Mouse (Mus musculus) kidney, postnatal 0 days (tissue): Measurements from ENCODE around the gene Flt3. TPM values are rescaled to one million over a fixed set of nuclear protein-coding genes. Genes with fewer than 3 reads are reported as not detected.
A peak's percentile ranks its signal among the peaks of the same experiment; 100 is the strongest.

Experiments
- ATAC-seq: fragments of 200-750 bp; cut with Nextera tagmentation; replicated peaks from 2 replicates; pipeline ENCODE4 v1.8.0; 2017; ENCODE audit warnings: low read depth, moderate number of reproducible peaks, moderate TSS enrichment, moderate library complexity; ENCODE audit not compliant: low FRiP score
- DNase-seq: peaks from one replicate; pipeline ENCODE4 v3.0.0-alpha.2; 2016; ENCODE audit warnings: low spot score
- H3K27ac ChIP-seq: fragments of 300-500 bp; sonication (generic); 2 replicates; pipeline ENCODE4 v1.5.1; 2014; ENCODE audit warnings: mild to moderate bottlenecking
- H3K27me3 ChIP-seq: fragments of 300-500 bp; sonication (generic); 2 replicates; pipeline ENCODE4 v1.6.1; 2014; ENCODE audit warnings: low read length, mixed read lengths; ENCODE audit not compliant: insufficient read depth
- H3K36me3 ChIP-seq: fragments of 300-500 bp; sonication (generic); 2 replicates; pipeline ENCODE4 v1.6.1; 2014; ENCODE audit warnings: low read length, mixed read lengths; ENCODE audit not compliant: insufficient read depth
- H3K4me1 ChIP-seq: fragments of 300-500 bp; sonication (generic); replicated peaks from 2 replicates; pipeline ENCODE4 v1.6.1; 2014; ENCODE audit warnings: antibody characterized with exemption, low read length, mixed read lengths; ENCODE audit not compliant: insufficient read depth
- H3K4me2 ChIP-seq: fragments of 300-500 bp; sonication (generic); 2 replicates; pipeline ENCODE4 v1.6.1; 2014; ENCODE audit warnings: mild to moderate bottlenecking, low read length, moderate library complexity, mixed read lengths
- H3K4me3 ChIP-seq: fragments of 300-500 bp; sonication (generic); replicated peaks from 2 replicates; pipeline ENCODE4 v1.5.1; 2014; ENCODE audit warnings: low read depth, low read length
- H3K9ac ChIP-seq: fragments of 300-500 bp; sonication (generic); 2 replicates; pipeline ENCODE4 v1.6.1; 2014; ENCODE audit warnings: low read depth, low read length
- H3K9me3 ChIP-seq: fragments of 300-500 bp; sonication (generic); replicated peaks from 2 replicates; pipeline ENCODE4 v1.6.1; 2016; ENCODE audit warnings: low read length, inconsistent platforms, mixed read lengths
- CTCF ChIP-seq: IDR thresholded peaks from 2 replicates; pipeline ENCODE4 v1.5.1; 2016; ENCODE audit warnings: antibody characterized with exemption, low read depth, mild to moderate bottlenecking, moderate library complexity
- WGBS: fragments of 180-500 bp; shearing (Covaris S2); extraction: QIAGEN DNeasy Blood & Tissue Kit; methylation state at CpG from one replicate; pipeline ENCODE4 v1.1.7; 2014; 5-methylcytosine and 5-hydroxymethylcytosine counted together
- polyA plus RNA-seq: library from polyadenylated mRNA; unstranded; fragments of >200 nt; fragmentation: Nextera tagmentation; extraction: Ambion mirVana; gene quantifications from 2 replicates; pipeline ENCODE4 v1.2.1, GENCODE M21; 2015

Flt3 gene
- polyA plus RNA-seq, 1 experiment from 2014 or later: 0.08 TPM

- Histone ChIP-seq H3K9ac (no peak overlapping the region), H3K27me3 (peaks cover 37% of the 10 kb centered on the region), H3K4me2 (peak overlapping the region; percentile 65), H3K9me3 (no peaks in the 10 kb centered on the region), H3K36me3 (no peaks in the 10 kb centered on the region), H3K4me1 (peaks cover 10% of the 10 kb centered on the region; the same call in 1 of the 2 replicates), H3K4me3 (0 out of 2 replicates have a peak overlapping the region, but pooled peaks have one; percentile 33), H3K27ac (no peak overlapping the region)
- no peak for TF ChIP-seq CTCF
- 21% methylated on average over 11 of the region's 11 CpGs for WGBS
- DNase-seq (no peak), ATAC-seq (no peak)
These were observed 735 bp upstream of the Flt3 start for GRCm38 (mm10) chr5:147401024-147401423.

DNA sequence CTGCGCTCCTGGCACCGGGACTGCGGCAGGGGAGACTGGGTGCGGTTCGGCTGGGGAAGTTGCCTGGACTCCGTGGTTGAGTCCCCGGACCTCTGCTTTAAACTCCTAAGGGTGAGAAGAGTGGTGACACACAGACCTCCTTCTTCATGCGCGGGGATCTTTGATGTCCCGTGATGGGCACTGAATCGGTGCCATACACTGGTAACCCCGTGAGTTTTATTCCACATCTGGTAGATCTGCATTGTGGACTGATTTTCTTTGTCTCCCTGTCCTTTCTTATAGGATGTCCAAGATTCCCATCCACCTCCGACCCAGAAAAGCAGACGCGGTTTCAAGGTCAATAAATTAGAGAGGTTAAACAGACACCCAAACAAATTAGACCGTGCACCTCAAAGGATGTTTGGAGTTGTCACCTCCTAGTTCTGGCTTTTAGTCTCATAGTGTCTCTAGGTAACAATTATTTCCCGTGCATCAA lies 253 bp upstream of the Flt3 start:
- Histone ChIP-seq H3K9me3 (no peaks in the 10 kb centered on the region), H3K9ac (0 out of 2 replicates have a peak overlapping the region, but pooled peaks have one; percentile 2), H3K27ac (no peak overlapping the region), H3K4me3 (peak overlapping the region; percentile 33), H3K4me2 (peak overlapping the region; percentile 65), H3K27me3 (peaks cover 37% of the 10 kb centered on the region), H3K36me3 (no peaks in the 10 kb centered on the region), H3K4me1 (peaks cover 10% of the 10 kb centered on the region; the same call in 1 of the 2 replicates)
- DNase-seq (no peak), ATAC-seq (no peak)
- no peak for TF ChIP-seq CTCF
- under 1% methylated on average over 17 of the region's 17 CpGs for WGBS

- H3K4me1 ChIP-seq: peaks cover 3% of the 10 kb centered on the region; the same call in 1 of the 2 replicates
- H3K4me2 ChIP-seq: no peak overlapping the region
- TF ChIP-seq CTCF: 0 out of 2 replicates have a peak, but pooled peaks have one; percentile 6
- H3K27ac ChIP-seq: no peak overlapping the region
- no peak overlapping the region for H3K4me3 ChIP-seq
- no peaks in the 10 kb centered on the region for H3K36me3 ChIP-seq
- no peak overlapping the region for H3K9ac ChIP-seq
- peaks cover 20% of the 10 kb centered on the region for H3K27me3 ChIP-seq
- ATAC-seq (no peak), DNase-seq (no peak)
- 13% methylated on average over 1 of the region's 1 CpGs for WGBS
- no peaks in the 10 kb centered on the region for H3K9me3 ChIP-seq
These were observed 5.2 kb downstream of the Flt3 start for GRCm38 (mm10) chr5:147395050-147395449.

DNA sequence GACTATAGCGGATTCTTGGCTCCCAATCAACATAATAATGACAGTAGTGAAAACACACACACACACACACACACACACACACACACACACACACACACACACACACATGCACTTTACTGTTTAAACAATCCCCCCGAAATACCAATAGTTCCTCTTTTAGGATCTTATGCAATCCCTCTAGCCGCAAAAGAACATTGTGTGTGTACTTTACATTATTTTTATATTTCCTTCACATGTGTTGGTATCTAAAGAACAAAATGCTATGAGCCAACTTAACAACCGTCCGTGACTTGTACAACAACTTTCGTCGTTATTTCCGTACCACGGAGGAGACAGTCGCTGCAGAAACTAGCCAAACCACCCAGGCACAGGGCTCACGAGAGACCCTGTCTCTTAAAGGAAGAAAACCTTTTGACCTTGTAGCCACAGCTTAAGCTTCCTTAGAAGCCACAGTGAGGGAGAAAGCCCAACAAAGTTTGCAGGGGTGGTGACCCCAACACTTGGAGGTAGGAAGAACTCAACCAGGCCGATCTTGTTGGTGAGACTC lies 7.5 kb downstream of the Flt3 start:
- Histone ChIP-seq H3K9me3 (no peaks in the 10 kb centered on the region), H3K36me3 (no peaks in the 10 kb centered on the region), H3K4me3 (no peak overlapping the region), H3K27me3 (no peaks in the 10 kb centered on the region), H3K4me2 (no peak overlapping the region), H3K9ac (no peak overlapping the region), H3K4me1 (no peaks in the 10 kb centered on the region), H3K27ac (no peak overlapping the region)
- no peak for TF ChIP-seq CTCF
- no peak for DNase-seq
- 76% methylated on average over 12 of the region's 12 CpGs for WGBS
- ATAC-seq: no peak

DNA sequence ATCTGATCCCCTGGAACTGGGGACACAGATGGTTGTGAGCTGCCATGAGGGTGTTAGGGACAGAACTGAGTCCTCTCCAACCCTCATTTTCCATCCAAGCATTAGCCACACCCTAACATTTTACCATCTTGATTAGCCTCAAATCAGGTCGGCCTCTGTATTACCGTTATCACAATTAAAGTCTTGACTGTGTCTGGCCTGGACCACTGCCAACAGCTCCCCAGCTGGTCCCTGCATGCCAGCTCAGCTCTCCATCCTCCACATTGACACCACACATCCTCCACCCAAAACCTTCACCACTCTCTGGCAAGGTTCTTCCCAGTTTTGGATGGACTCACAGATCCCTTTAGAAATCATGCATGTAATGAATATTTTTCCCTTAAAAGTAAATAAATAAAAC lies 9.5 kb downstream of the Flt3 start:
- WGBS: 63% methylated on average over 2 of the region's 2 CpGs
- H3K4me2 ChIP-seq: no peak overlapping the region
- DNase-seq: no peak
- no peak overlapping the region for H3K27ac ChIP-seq
- no peaks in the 10 kb centered on the region for H3K36me3 ChIP-seq
- H3K4me1 ChIP-seq: no peaks in the 10 kb centered on the region
- no peak overlapping the region for H3K4me3 ChIP-seq
- TF ChIP-seq CTCF: no peak
- H3K9ac ChIP-seq: no peak overlapping the region
- no peaks in the 10 kb centered on the region for H3K27me3 ChIP-seq
- H3K9me3 ChIP-seq: no peaks in the 10 kb centered on the region
- no peak for ATAC-seq

- no peaks in the 10 kb centered on the region for H3K9me3 ChIP-seq
- no peaks in the 10 kb centered on the region for H3K36me3 ChIP-seq
- TF ChIP-seq CTCF: no peak
- no peak for DNase-seq
- H3K4me2 ChIP-seq: no peak overlapping the region
- no peak overlapping the region for H3K4me3 ChIP-seq
- WGBS: 82% methylated on average over 5 of the region's 5 CpGs
- H3K27ac ChIP-seq: no peak overlapping the region
- H3K9ac ChIP-seq: no peak overlapping the region
- no peak for ATAC-seq
- H3K4me1 ChIP-seq: no peaks in the 10 kb centered on the region
- no peaks in the 10 kb centered on the region for H3K27me3 ChIP-seq
These were observed 11.2 kb downstream of the Flt3 start for GRCm38 (mm10) chr5:147389052-147389451.
